Mouse (Mus musculus) ES-E14 (cell line): ENCODE results near the gene Ralgds.

Experiments used
- CHD2 ChIP-seq: IDR thresholded peaks from 2 replicates; pipeline ENCODE4 v1.6.1; 2014; ENCODE audit warnings: mild to moderate bottlenecking, low read depth, low read length, inconsistent platforms
- HCFC1 ChIP-seq: IDR thresholded peaks from 2 replicates; pipeline ENCODE4 v1.6.1; 2012; ENCODE audit warnings: low read length, inconsistent platforms, borderline replicate concordance; ENCODE audit not compliant: insufficient read depth
- MAFK ChIP-seq: IDR thresholded peaks from 2 replicates; pipeline ENCODE4 v1.6.1; 2014; ENCODE audit warnings: mild to moderate bottlenecking, low read depth, low read length, inconsistent platforms; ENCODE audit not compliant: insufficient read depth
- ZC3H11A ChIP-seq: IDR thresholded peaks from 2 replicates; pipeline ENCODE4 v1.6.1; 2012; ENCODE audit warnings: low read depth, mild to moderate bottlenecking, inconsistent platforms, low read length, borderline replicate concordance

GRCm38 (mm10) chr2:28538817-28539128 lies 25.8 kb downstream of the Ralgds start:
- TF ChIP-seq CHD2 (no peak), HCFC1 (no peak), MAFK (no peak), ZC3H11A (no peak)
